Mouse (Mus musculus): ENCODE measurements around the gene Phlda3. TPM values are rescaled to one million over a fixed set of nuclear protein-coding genes. Genes with fewer than 3 reads are reported as not detected.

Phlda3 gene
- polyA plus RNA-seq, 1 experiment from 2014 or later = 104 TPM

GRCm38 (mm10) chr1:135817595-135817994 lies 51.7 kb downstream of the Phlda3 start:
- in situ Hi-C loops (cut with MboI; ENCODE audit: low pct_unique_long_range_greater_than_20kb) = no loop called here
- POLR2A ChIA-PET = interaction anchor here (0.6 to 2.5 kb wide), 3 partner anchors 10 to 78 kb away, joined by 4 to 6 read pairs (median 5); no protein-coding TSS in a partner anchor
- H3K27me3 ChIP-seq = no peaks in the 10 kb centered on the region
- no peak for TF ChIP-seq CTCF (IDR thresholded peaks at IDR 0.05)
- no peak for DNase-seq (ENCODE audit: low read depth, low spot score)
- ATAC-seq = no peak
- CTCF ChIA-PET = interaction anchor here (1.5 kb wide), 1 partner anchor 30 kb away, joined by 3 read pairs; no protein-coding TSS in a partner anchor

- no peak for DNase-seq (ENCODE audit: low read depth, low spot score)
- in situ Hi-C loops (cut with MboI; ENCODE audit: low pct_unique_long_range_greater_than_20kb) = no loop called here
- POLR2A ChIA-PET = interaction anchor here (1.4 to 2.5 kb wide), 2 partner anchors 9 to 48 kb away, joined by 5 to 6 read pairs; no protein-coding TSS in a partner anchor
Measured at GRCm38 (mm10) chr1:135818481-135819086, 52.7 kb downstream of the Phlda3 start, which contains the start of gene Lad1. TSS of gene Lad1 (plus strand) at chr1:135818598.

More at GRCm38 (mm10) chr1:135818481-135819086, 52.7 kb downstream of the Phlda3 start, which contains the start of gene Lad1:
- CTCF ChIA-PET = interaction anchor here (1.5 kb wide), 1 partner anchor 29 kb away, joined by 3 read pairs; no protein-coding TSS in a partner anchor
- no peak for ATAC-seq
- H3K27me3 ChIP-seq = no peaks in the 10 kb centered on the region
- no peak for TF ChIP-seq CTCF (IDR thresholded peaks at IDR 0.05)

Other genes with a start within 250 kb of the Phlda3 start
- 22.1 TPM for gene Nav1, start 158.8 kb upstream of the Phlda3 start, polyA plus RNA-seq (2021)
- gene Csrp1, start 46.1 kb upstream of the Phlda3 start, polyA plus RNA-seq (2021) = 227 TPM
- gene Tnni1, start 13.3 kb downstream of the Phlda3 start, polyA plus RNA-seq (2021) = 0.83 TPM
- 138 TPM for gene Lad1, start 52.5 kb downstream of the Phlda3 start, polyA plus RNA-seq (2021)
- 1.1 TPM for gene Tnnt2, start 70.2 kb downstream of the Phlda3 start, polyA plus RNA-seq (2021)
- 0.03 TPM for gene Pkp1, start 153.1 kb downstream of the Phlda3 start, polyA plus RNA-seq (2021)
- not detected for gene Igfn1, start 240.2 kb downstream of the Phlda3 start, polyA plus RNA-seq (2021)
- 122 TPM for gene Tmem9, start 242.0 kb downstream of the Phlda3 start, polyA plus RNA-seq (2021)